Mouse (Mus musculus): ENCODE data around the gene Arhgef28. TPM values are rescaled to one million over a fixed set of nuclear protein-coding genes. Genes with fewer than 3 reads are reported as not detected.

Gene Arhgef28
- polyA plus RNA-seq, 1 experiment from 2014 or later: 10.6 TPM

- no peak overlapping the region for H3K27ac ChIP-seq
- H3K9me3 ChIP-seq: no peaks in the 10 kb centered on the region
- 41% methylated on average over 9 of the region's 9 CpGs for WGBS
- peak; percentile 28 for DNase-seq (ENCODE audit: low spot score)
- no peaks in the 10 kb centered on the region for H3K36me3 ChIP-seq
- peaks cover 19% of the 10 kb centered on the region for H3K4me1 ChIP-seq (replicated peaks)
- H3K27me3 ChIP-seq (ENCODE audit: insufficient read depth, poor library complexity, severe bottlenecking): peaks cover 24% of the 10 kb centered on the region
- no peak overlapping the region for H3K4me3 ChIP-seq
These were observed 2.6 kb upstream of the Arhgef28 start for GRCm38 (mm10) chr13:98208842-98209241.

DNA sequence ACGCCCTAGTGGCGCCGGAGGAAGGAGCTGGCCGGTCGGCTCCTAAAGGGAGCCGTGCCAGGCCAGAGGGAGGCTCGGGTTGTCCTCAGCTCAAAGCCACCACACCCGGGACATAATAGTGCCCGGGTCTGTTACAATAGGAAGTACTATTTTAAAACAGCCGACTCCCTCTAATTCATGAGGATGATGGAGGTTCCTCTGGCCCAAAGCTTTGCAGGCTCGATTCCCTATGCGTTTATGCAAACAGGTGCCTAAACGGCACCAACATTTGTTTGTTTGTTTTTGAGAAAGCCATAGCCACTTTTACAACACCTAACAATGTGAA, 269 bp upstream of the Arhgef28 start:
- peak overlapping the region; percentile 71 for H3K4me3 ChIP-seq
- peaks cover 21% of the 10 kb centered on the region for H3K4me1 ChIP-seq (replicated peaks)
- H3K27ac ChIP-seq: peak overlapping the region; percentile 90
- no peaks in the 10 kb centered on the region for H3K36me3 ChIP-seq
- DNase-seq (ENCODE audit: low spot score): no peak
- H3K9me3 ChIP-seq: no peaks in the 10 kb centered on the region
- H3K27me3 ChIP-seq (ENCODE audit: insufficient read depth, poor library complexity, severe bottlenecking): peaks cover 24% of the 10 kb centered on the region
- 4% methylated on average over 13 of the region's 13 CpGs for WGBS

DNA sequence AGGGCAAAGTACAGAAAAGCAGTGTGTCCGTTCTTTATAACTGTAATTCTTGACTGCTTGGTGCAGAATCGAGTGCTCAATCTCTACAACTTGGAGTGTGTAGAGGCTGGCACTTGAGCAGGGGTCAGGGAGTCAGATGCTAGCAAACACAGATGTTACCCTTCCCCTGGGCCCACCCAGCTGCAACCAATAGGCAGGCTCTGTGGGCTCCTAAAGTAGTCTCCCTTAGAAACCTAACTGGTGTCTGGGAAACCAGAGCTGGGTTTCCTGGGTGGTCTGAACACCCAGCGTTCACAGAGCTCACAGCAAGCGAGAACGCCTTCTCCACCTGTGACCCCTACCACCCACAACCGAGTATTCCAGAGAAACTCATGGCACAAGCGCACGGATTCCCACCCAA, 1.1 kb downstream of the Arhgef28 start:
- Histone ChIP-seq H3K9me3 (no peaks in the 10 kb centered on the region), H3K4me3 (peak overlapping the region; percentile 71), H3K27me3 (ENCODE audit: insufficient read depth, poor library complexity, severe bottlenecking) (peaks cover 24% of the 10 kb centered on the region), H3K36me3 (no peaks in the 10 kb centered on the region), H3K27ac (peak overlapping the region; percentile 90), H3K4me1 (replicated peaks) (peaks cover 30% of the 10 kb centered on the region)
- WGBS: 26% methylated on average over 8 of the region's 8 CpGs
- DNase-seq (ENCODE audit: low spot score): peak; percentile 39

DNA sequence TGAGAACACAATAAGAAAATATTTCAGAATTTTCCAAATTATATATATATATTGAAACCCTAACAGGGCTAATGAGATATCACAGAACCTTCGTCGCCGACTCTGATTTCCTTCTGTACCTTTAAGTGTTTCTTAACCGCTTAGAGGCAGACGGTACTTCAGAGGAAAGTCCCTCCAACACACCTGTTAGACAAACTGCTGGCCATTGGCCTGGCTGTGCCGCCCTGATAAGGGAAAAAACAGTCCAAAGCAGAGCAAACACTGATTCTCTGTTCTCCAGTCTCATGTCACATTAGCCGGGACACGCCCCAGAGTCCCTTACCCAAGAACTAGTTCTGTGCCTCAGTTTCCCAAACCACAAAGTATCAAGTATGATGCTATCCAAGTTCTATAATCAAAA, 1.9 kb downstream of the Arhgef28 start:
- Histone ChIP-seq H3K27me3 (ENCODE audit: insufficient read depth, poor library complexity, severe bottlenecking) (peaks cover 24% of the 10 kb centered on the region), H3K36me3 (no peaks in the 10 kb centered on the region), H3K27ac (no peak overlapping the region), H3K9me3 (no peaks in the 10 kb centered on the region), H3K4me1 (replicated peaks) (peaks cover 31% of the 10 kb centered on the region), H3K4me3 (no peak overlapping the region)
- WGBS: 91% methylated on average over 8 of the region's 8 CpGs
- DNase-seq (ENCODE audit: low spot score): no peak

DNA sequence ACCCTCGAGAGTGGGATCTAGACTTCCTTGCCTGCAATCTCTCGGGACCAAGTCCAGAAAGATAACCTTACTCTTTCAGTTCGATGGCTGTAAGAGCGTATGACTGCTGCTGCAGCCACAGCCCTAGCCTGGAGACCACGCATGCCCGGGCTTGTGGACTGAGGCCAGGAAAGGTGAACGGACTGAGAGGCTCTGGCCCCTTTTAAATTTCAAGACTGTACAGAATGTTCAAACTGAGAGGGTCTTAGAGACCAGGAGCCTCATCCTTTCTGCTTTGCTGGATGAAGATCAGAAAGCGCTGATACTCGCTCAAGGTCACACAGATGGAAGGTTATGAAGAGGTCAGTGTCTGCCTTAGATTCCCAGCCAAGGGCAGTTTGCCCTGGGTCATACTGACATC, 4.8 kb downstream of the Arhgef28 start:
- H3K9me3 ChIP-seq: no peaks in the 10 kb centered on the region
- H3K27me3 ChIP-seq (ENCODE audit: insufficient read depth, poor library complexity, severe bottlenecking): peaks cover 10% of the 10 kb centered on the region
- H3K4me1 ChIP-seq (replicated peaks): peaks cover 31% of the 10 kb centered on the region
- DNase-seq (ENCODE audit: low spot score): no peak
- no peak overlapping the region for H3K27ac ChIP-seq
- 60% methylated on average over 9 of the region's 9 CpGs for whole genome bisulfite sequencing
- no peaks in the 10 kb centered on the region for H3K36me3 ChIP-seq
- no peak overlapping the region for H3K4me3 ChIP-seq

DNA sequence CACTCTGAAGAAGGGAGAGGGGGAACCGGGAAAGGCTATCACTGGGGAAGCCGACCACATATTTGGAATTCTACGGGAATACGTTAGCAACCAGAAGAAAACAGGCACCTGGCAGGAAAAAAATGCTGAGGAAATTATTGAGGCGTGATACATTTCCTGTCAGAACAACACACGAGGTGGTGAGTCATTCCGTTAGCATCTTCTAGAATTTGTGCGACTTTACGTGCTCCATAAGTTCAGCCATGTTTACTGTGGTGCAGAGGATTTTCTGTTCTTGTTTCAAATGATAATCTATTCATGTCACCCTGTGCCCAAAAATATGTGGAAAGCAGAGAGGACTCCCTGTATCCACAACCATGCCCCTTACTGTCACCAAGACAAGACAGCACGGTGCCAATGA, 13.6 kb downstream of the Arhgef28 start:
- Histone ChIP-seq H3K4me3 (no peak overlapping the region), H3K4me1 (replicated peaks) (no peaks in the 10 kb centered on the region; the same call in 1 of the 2 replicates), H3K36me3 (no peaks in the 10 kb centered on the region), H3K9me3 (no peaks in the 10 kb centered on the region), H3K27me3 (ENCODE audit: insufficient read depth, poor library complexity, severe bottlenecking) (no peaks in the 10 kb centered on the region), H3K27ac (no peak overlapping the region)
- DNase-seq (ENCODE audit: low spot score): no peak
- 82% methylated on average over 10 of the region's 10 CpGs for WGBS

- no peak for DNase-seq (ENCODE audit: low spot score)
- H3K4me3 ChIP-seq: no peak overlapping the region
- 89% methylated on average over 2 of the region's 2 CpGs for WGBS
- H3K36me3 ChIP-seq: no peaks in the 10 kb centered on the region
- H3K27ac ChIP-seq: no peak overlapping the region
- H3K4me1 ChIP-seq (replicated peaks): peaks cover 4% of the 10 kb centered on the region; the same call in 1 of the 2 replicates
- H3K9me3 ChIP-seq: no peaks in the 10 kb centered on the region
- no peaks in the 10 kb centered on the region for H3K27me3 ChIP-seq (ENCODE audit: insufficient read depth, poor library complexity, severe bottlenecking)
These were observed 17.7 kb downstream of the Arhgef28 start for GRCm38 (mm10) chr13:98188500-98188899.

- WGBS: 96% methylated on average over 1 of the region's 1 CpGs
- no peak overlapping the region for H3K4me3 ChIP-seq
- peaks cover 4% of the 10 kb centered on the region; the same call in 1 of the 2 replicates for H3K4me1 ChIP-seq (replicated peaks)
- no peaks in the 10 kb centered on the region for H3K36me3 ChIP-seq
- DNase-seq (ENCODE audit: low spot score): no peak
- no peak overlapping the region for H3K27ac ChIP-seq
- no peaks in the 10 kb centered on the region for H3K27me3 ChIP-seq (ENCODE audit: insufficient read depth, poor library complexity, severe bottlenecking)
- no peaks in the 10 kb centered on the region for H3K9me3 ChIP-seq
These were observed 18.3 kb downstream of the Arhgef28 start for GRCm38 (mm10) chr13:98187904-98188303.

GRCm38 (mm10) chr13:98186179-98186578, 20.1 kb downstream of the Arhgef28 start:
- Histone ChIP-seq H3K27me3 (ENCODE audit: insufficient read depth, poor library complexity, severe bottlenecking) (no peaks in the 10 kb centered on the region), H3K4me1 (replicated peaks) (peaks cover 4% of the 10 kb centered on the region; the same call in 1 of the 2 replicates), H3K36me3 (no peaks in the 10 kb centered on the region), H3K27ac (no peak overlapping the region), H3K9me3 (no peaks in the 10 kb centered on the region), H3K4me3 (no peak overlapping the region)
- DNase-seq (ENCODE audit: low spot score): no peak
- 84% methylated on average over 5 of the region's 5 CpGs for WGBS

GRCm38 (mm10) chr13:98184632-98185031, 21.6 kb downstream of the Arhgef28 start:
- Histone ChIP-seq H3K4me3 (no peak overlapping the region), H3K27me3 (ENCODE audit: insufficient read depth, poor library complexity, severe bottlenecking) (no peaks in the 10 kb centered on the region), H3K4me1 (replicated peaks) (peaks cover 4% of the 10 kb centered on the region; the same call in 1 of the 2 replicates), H3K9me3 (no peaks in the 10 kb centered on the region), H3K27ac (no peak overlapping the region), H3K36me3 (no peaks in the 10 kb centered on the region)
- DNase-seq (ENCODE audit: low spot score): no peak
- 35% methylated on average over 3 of the region's 3 CpGs for WGBS

GRCm38 (mm10) chr13:98183157-98183878, 22.9 kb downstream of the Arhgef28 start:
- Histone ChIP-seq H3K9me3 (no peaks in the 10 kb centered on the region), H3K27ac (no peak overlapping the region), H3K4me1 (replicated peaks) (peaks cover 4% of the 10 kb centered on the region; the same call in 1 of the 2 replicates), H3K36me3 (no peaks in the 10 kb centered on the region), H3K4me3 (no peak overlapping the region), H3K27me3 (ENCODE audit: insufficient read depth, poor library complexity, severe bottlenecking) (no peaks in the 10 kb centered on the region)
- DNase-seq (ENCODE audit: low spot score): no peak
- WGBS: 89% methylated on average over 21 of the region's 21 CpGs

DNA sequence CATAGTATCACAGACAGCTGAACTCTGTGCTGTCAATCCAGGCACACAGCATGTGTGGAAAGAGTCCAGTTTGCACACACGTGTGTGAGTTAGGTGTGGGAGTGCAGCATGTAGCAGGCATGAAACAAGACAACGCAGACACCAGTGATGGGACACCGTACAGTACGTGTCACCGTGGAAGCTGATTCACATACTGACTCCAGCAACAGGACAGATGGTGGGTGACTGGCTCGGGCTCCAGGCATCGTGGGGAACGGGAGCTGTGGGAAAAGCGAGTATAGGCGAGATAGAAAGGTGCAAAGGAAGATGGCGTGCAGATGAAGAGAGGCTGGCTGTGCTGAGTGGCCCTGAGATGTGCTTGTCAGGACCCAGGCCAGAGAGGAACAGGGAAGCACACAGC, 23.9 kb downstream of the Arhgef28 start:
- DNase-seq (ENCODE audit: low spot score): no peak
- no peaks in the 10 kb centered on the region for H3K9me3 ChIP-seq
- no peaks in the 10 kb centered on the region for H3K27me3 ChIP-seq (ENCODE audit: insufficient read depth, poor library complexity, severe bottlenecking)
- no peak overlapping the region for H3K4me3 ChIP-seq
- H3K4me1 ChIP-seq (replicated peaks): peaks cover 4% of the 10 kb centered on the region; the same call in 1 of the 2 replicates
- WGBS: 94% methylated on average over 11 of the region's 11 CpGs
- no peak overlapping the region for H3K27ac ChIP-seq
- no peaks in the 10 kb centered on the region for H3K36me3 ChIP-seq

- no peaks in the 10 kb centered on the region for H3K27me3 ChIP-seq (ENCODE audit: insufficient read depth, poor library complexity, severe bottlenecking)
- H3K4me1 ChIP-seq (replicated peaks): peaks cover 4% of the 10 kb centered on the region; the same call in 1 of the 2 replicates
- H3K4me3 ChIP-seq: no peak overlapping the region
- DNase-seq (ENCODE audit: low spot score): no peak
- WGBS: 92% methylated on average over 8 of the region's 8 CpGs
- H3K36me3 ChIP-seq: no peaks in the 10 kb centered on the region
- no peak overlapping the region for H3K27ac ChIP-seq
- no peaks in the 10 kb centered on the region for H3K9me3 ChIP-seq
These were observed 25.6 kb downstream of the Arhgef28 start for GRCm38 (mm10) chr13:98180636-98181035.
